Mouse (Mus musculus) c-Kit-positive CD71-positive TER-119-negative erythroid progenitor cells, embryonic 14.5 days (primary cell): ENCODE results near the gene Dnajb5.
A peak's percentile ranks its signal among the peaks of the same experiment; 100 is the strongest.
"Not testable (repeated sequence)": the region's sequence is repeated elsewhere in the genome, so short reads cannot be mapped to it uniquely, and the experiment has no call there.

ENCODE experiments used
- DNase-seq: peaks from one replicate; pipeline ENCODE4 v3.0.0-alpha.2; 2013; ENCODE audit warnings: low read depth

Gene Dnajb5

DNA sequence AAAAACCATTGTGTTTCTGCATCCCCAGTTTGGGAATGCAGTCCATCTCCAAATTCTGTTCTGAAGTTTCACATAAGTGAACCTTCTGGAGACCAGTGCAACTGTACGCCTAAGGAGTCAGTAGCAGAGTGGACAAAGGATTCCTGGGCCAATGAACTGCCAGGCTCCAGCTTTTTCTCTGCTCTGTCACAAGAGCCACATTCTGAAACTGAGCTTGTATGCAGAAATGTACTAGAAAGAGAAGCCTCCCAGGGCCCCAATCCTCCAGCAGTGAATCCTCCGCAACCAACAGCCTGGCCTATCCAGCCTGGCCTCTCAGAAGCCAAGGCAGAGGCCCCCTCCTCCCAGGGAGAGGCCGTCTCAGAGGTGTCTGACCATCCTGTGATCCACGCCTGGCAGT is 23.3 kb downstream of the Dnajb5 start:
- no peak for DNase-seq

DNA sequence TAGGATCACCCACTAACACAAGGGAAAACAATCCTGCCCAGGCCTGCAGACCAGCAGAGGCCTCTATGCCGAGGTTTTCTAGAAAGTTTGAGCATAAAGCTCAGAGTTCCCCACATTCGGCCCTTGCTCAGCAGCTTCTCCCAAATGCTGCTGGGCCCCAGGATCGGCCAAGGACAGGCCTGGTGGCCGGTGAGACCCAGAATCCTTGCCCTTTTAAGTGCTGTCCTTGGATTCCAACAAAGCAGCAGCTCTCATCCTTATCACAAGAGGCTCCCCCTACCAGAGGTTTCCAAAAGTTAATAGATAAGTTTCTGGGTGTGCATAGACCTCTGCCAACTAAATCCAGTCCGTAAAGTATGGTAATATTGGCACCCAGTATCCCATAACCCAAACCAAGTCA is 24.3 kb downstream of the Dnajb5 start:
- no peak for DNase-seq

DNA sequence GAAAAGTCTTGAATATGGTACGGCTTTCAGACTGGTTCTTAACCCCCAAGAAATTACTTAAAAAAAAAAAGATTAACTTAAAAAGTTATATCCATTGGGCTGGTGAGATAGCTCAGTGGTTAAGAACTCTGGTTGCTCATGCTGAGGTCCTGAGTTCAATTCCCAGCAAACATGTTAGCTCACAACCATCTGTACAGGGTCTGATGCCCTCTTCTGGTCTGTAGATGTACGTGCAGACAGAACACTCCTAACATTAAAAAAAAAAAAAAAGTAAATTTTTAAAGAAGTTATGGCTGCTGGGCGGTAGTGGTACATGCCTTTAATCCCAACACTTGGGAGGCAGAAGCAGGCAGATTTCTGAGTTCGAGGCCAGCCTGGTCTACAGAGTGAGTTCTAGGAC is 28.4 kb downstream of the Dnajb5 start:
- DNase-seq: no peak

DNA sequence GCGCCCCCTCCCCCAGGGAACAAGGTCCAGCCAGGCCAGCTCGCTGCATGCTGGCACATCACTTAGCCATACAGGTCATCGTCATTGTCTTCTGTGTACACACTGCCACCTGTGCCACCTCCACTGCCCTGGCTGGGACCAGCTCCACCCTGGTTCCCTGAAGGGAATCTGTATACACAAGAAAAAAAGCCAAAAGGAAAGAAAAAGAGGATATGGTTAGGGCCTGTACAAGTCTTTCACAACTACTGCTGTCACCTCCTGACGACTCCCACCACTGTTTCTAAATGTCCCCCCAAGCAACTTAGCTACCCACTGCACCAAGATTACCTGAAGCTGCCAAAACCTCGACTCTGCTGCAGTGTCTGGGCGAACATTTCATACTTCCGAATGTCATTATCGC is 30.9 kb downstream of the Dnajb5 start:
- DNase-seq: not testable (repeated sequence)

DNA sequence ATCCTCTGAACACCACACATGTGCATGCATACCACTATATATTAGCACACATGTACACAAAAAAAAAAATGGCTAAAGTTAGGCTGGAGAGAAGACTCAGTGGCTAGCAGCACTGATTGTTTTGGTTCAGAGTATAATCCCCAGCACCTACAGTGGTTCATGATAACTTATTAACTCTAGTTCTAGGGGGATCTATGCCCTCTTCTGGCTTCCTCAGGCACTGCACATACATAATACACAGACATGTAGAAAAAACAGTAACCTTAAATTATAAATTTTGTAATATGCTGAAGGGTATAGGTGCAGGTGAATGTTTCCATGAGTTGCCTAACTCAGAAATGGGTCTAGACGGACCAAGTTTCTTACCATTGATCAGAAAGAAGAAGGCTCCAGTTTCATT is 38.7 kb downstream of the Dnajb5 start:
- no peak for DNase-seq

DNA sequence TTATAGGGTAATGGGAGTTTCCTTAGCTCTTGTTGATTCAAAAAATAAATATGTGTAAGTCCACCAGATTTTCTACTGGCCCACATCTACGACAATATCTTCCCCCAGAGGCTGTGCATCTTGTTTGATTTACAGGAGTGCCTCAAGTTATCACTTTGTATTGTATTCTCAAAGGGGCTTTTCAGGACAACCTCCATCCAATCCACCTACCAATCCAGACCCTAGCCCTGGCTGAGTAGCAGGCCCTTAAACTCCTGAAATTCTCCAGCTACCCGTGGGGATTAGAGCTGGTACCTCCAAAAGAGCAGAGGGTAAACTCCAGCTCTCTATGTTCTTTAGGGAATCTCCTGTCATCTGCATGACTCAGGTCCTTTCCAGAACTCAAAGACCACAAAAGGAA is 48.4 kb downstream of the Dnajb5 start:
- no peak for DNase-seq

- DNase-seq: peak; percentile 68
These were observed 50.0 kb downstream of the Dnajb5 start for GRCm38 (mm10) chr4:42999451-43000140.

DNA sequence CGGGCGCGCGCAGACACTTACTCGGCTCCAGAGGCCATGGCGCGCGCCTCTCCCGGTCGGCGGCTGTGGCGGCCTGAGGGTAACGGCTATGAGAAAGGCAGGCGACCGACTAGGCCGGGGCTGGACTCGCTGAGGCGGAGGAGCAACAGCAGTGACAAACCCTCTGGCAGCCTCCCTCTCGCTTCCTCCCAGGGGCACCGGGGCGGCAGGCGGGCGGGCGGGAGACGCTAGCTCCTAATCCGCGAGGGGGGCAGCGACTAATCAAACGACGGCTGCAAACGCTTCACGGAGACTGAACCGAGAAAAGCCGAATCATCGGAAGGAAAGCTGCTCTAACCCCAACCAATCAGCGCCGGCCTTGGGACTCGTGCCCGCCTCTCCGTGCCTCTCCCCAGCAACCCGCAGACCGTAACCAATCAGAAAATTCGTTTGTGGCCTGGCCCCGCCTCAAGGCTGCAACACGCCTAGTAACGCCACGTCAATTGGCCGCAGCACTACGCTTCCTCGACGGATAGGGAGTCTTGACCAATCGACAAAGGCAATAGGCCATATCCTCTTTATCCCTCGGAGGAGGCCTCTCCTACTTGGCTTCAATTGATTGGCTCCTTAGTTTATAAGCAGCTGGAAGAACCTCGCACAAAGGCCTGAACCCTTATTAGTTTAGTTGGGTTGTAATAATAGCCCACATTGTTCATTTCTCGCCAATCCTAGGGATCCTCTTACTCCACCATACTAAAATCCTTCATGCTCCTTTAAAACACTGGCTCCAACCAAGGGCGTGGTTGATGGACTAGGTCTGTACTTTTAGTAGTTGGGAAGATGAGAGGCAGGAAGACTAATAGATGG is 50.8 kb downstream of the Dnajb5 start, which contains the start of gene Vcp:
TSS of gene Vcp (minus strand) at position 367 of the 846 bp plus-strand sequence.
- DNase-seq: peak; percentile 97

GRCm38 (mm10) chr4:43001272-43001671 is 51.7 kb downstream of the Dnajb5 start:
- DNase-seq: no peak

- no peak for DNase-seq
These were observed 53.3 kb downstream of the Dnajb5 start for GRCm38 (mm10) chr4:43002756-43003439.

- no peak for DNase-seq
These were observed 55.3 kb downstream of the Dnajb5 start for GRCm38 (mm10) chr4:43004951-43005350.

DNA sequence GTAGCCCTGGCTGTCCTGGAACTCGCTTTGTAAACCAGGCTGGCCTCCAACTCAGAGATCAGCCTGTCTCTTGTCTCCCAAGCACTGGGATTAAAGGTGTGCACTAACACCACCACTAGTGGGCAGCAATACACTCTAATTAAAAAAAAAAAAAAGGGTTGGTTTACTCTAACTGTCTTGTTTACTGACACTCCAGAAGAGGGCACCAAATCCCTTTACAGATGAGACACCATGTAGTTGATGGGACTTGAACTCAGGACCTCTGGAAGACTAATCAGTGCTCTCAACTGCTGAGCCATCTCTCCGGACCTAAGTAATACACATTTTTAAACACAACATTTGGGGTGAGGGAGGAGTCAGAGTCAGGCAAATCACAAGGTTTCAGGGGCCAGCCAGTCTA is 56.2 kb downstream of the Dnajb5 start:
- peak; percentile 47 for DNase-seq
